Mouse (Mus musculus) frontal cortex, adult 2 months (tissue): Measurements from ENCODE around the gene Sgsm3. TPM values are rescaled to one million over a fixed set of nuclear protein-coding genes. Genes with fewer than 3 reads are reported as not detected.

Source experiments
- DNase-seq, 2 experiments: peaks; one replicate each; pipeline ENCODE4 v3.0.0; 2022; ENCODE audit warnings: low spot score in 1 of 2; ENCODE audit errors: extremely low spot score in 1 of 2
- polyA plus RNA-seq: library from polyadenylated mRNA; depleted of rRNA; stranded (reverse); fragments of >200 nt; gene quantifications from 2 replicates; pipeline ENCODE4 v1.2.3, GENCODE M21; 2012; rRNA removed

Gene Sgsm3
- polyA plus RNA-seq, 1 experiment: 95.6 TPM

GRCm38 (mm10) chr15:81055488-81055887 is 77.9 kb downstream of the Sgsm3 start:
- DNase-seq: no peak

GRCm38 (mm10) chr15:81057736-81058135 is 80.2 kb downstream of the Sgsm3 start:
- DNase-seq: no peak

GRCm38 (mm10) chr15:81060975-81061374 is 83.4 kb downstream of the Sgsm3 start:
- no peak for DNase-seq

Other genes starting within 250 kb of the Sgsm3 start
- gene Adsl, start 29.3 kb upstream of the Sgsm3 start, polyA plus RNA-seq: 60.8 and 62.6 TPM in 2 replicates
- gene Mrtfa, start 213.0 kb downstream of the Sgsm3 start, polyA plus RNA-seq: 41.8 and 42.0 TPM in 2 replicates